Mouse (Mus musculus): ENCODE measurements around the gene Git2. TPM values are rescaled to one million over a fixed set of nuclear protein-coding genes. Genes with fewer than 3 reads are reported as not detected.
A peak's percentile ranks its signal among the peaks of the same experiment; 100 is the strongest.

Git2 gene
- polyA plus RNA-seq, 1 experiment: 71.6 TPM

GRCm38 (mm10) chr5:114784622-114785165, 9.4 kb upstream of the Git2 start:
- peaks cover 40% of the 10 kb centered on the region for H3K4me1 ChIP-seq (ENCODE audit: control insufficient read depth, insufficient read depth, insufficient read length)
- no peak for DNase-seq (ENCODE audit: low read depth in 1 of 2, low spot score in 2 of 2)
- H3K36me3 ChIP-seq (ENCODE audit: control insufficient read depth, insufficient read depth, low read length): peaks cover 21% of the 10 kb centered on the region
- no peak for TF ChIP-seq CTCF (IDR thresholded peaks at IDR 0.05; ENCODE audit: extremely low read depth, insufficient read depth, insufficient read length, insufficient replicate concordance)
- no peak for TF ChIP-seq POLR2A (IDR thresholded peaks at IDR 0.05; ENCODE audit: low read depth, low read length)
- peak overlapping the region; percentile 68 for H3K27ac ChIP-seq (ENCODE audit: insufficient read depth, low read length)
- no peaks in the 10 kb centered on the region for H3K27me3 ChIP-seq (ENCODE audit: control insufficient read depth, insufficient read depth, low read length)
- no peak overlapping the region for H3K4me3 ChIP-seq (ENCODE audit: extremely low read depth, insufficient read depth, insufficient read length)
- 9% methylated on average over 16 of the region's 16 CpGs for WGBS

GRCm38 (mm10) chr5:114783405-114784163, 8.3 kb upstream of the Git2 start:
- WGBS: 21% methylated on average over 12 of the region's 12 CpGs
- H3K27ac ChIP-seq (ENCODE audit: insufficient read depth, low read length): peak overlapping the region; percentile 53
- peak in 1 of 2 experiments; percentile 26 for DNase-seq (ENCODE audit: low read depth in 1 of 2, low spot score in 2 of 2)
- TF ChIP-seq POLR2A (IDR thresholded peaks at IDR 0.05; ENCODE audit: low read depth, low read length): no peak
- TF ChIP-seq CTCF (IDR thresholded peaks at IDR 0.05; ENCODE audit: extremely low read depth, insufficient read depth, insufficient read length, insufficient replicate concordance): no peak
- H3K4me1 ChIP-seq (ENCODE audit: control insufficient read depth, insufficient read depth, insufficient read length): peaks cover 49% of the 10 kb centered on the region
- H3K4me3 ChIP-seq (ENCODE audit: extremely low read depth, insufficient read depth, insufficient read length): no peak overlapping the region
- no peaks in the 10 kb centered on the region for H3K27me3 ChIP-seq (ENCODE audit: control insufficient read depth, insufficient read depth, low read length)
- peaks cover 17% of the 10 kb centered on the region for H3K36me3 ChIP-seq (ENCODE audit: control insufficient read depth, insufficient read depth, low read length)

- H3K4me3 ChIP-seq (ENCODE audit: extremely low read depth, insufficient read depth, insufficient read length): no peak overlapping the region
- no peak for TF ChIP-seq POLR2A (IDR thresholded peaks at IDR 0.05; ENCODE audit: low read depth, low read length)
- TF ChIP-seq CTCF (IDR thresholded peaks at IDR 0.05; ENCODE audit: extremely low read depth, insufficient read depth, insufficient read length, insufficient replicate concordance): no peak
- H3K27me3 ChIP-seq (ENCODE audit: control insufficient read depth, insufficient read depth, low read length): no peaks in the 10 kb centered on the region
- no peak overlapping the region for H3K27ac ChIP-seq (ENCODE audit: insufficient read depth, low read length)
- 45% methylated on average over 9 of the region's 9 CpGs for WGBS
- peaks cover 15% of the 10 kb centered on the region for H3K36me3 ChIP-seq (ENCODE audit: control insufficient read depth, insufficient read depth, low read length)
- H3K4me1 ChIP-seq (ENCODE audit: control insufficient read depth, insufficient read depth, insufficient read length): peaks cover 51% of the 10 kb centered on the region
- DNase-seq (ENCODE audit: low read depth in 1 of 2, low spot score in 2 of 2): no peak
Observed at GRCm38 (mm10) chr5:114782991-114783390, 7.7 kb upstream of the Git2 start.

GRCm38 (mm10) chr5:114780912-114781311, 5.6 kb upstream of the Git2 start:
- Histone ChIP-seq H3K27me3 (ENCODE audit: control insufficient read depth, insufficient read depth, low read length) (no peaks in the 10 kb centered on the region), H3K4me3 (ENCODE audit: extremely low read depth, insufficient read depth, insufficient read length) (no peak overlapping the region), H3K4me1 (ENCODE audit: control insufficient read depth, insufficient read depth, insufficient read length) (peaks cover 60% of the 10 kb centered on the region), H3K27ac (ENCODE audit: insufficient read depth, low read length) (peak overlapping the region; percentile 11; the same call in 1 of the 2 replicates), H3K36me3 (ENCODE audit: control insufficient read depth, insufficient read depth, low read length) (no peaks in the 10 kb centered on the region)
- 34% methylated on average over 7 of the region's 7 CpGs for WGBS
- DNase-seq (ENCODE audit: low read depth in 1 of 2, low spot score in 2 of 2): no peak
- TF ChIP-seq CTCF (IDR thresholded peaks at IDR 0.05; ENCODE audit: extremely low read depth, insufficient read depth, insufficient read length, insufficient replicate concordance): no peak
- no peak for TF ChIP-seq POLR2A (IDR thresholded peaks at IDR 0.05; ENCODE audit: low read depth, low read length)

- H3K4me3 ChIP-seq (ENCODE audit: extremely low read depth, insufficient read depth, insufficient read length): no peak overlapping the region
- peaks cover 58% of the 10 kb centered on the region for H3K4me1 ChIP-seq (ENCODE audit: control insufficient read depth, insufficient read depth, insufficient read length)
- no peak for DNase-seq (ENCODE audit: low read depth in 1 of 2, low spot score in 2 of 2)
- H3K36me3 ChIP-seq (ENCODE audit: control insufficient read depth, insufficient read depth, low read length): no peaks in the 10 kb centered on the region
- H3K27ac ChIP-seq (ENCODE audit: insufficient read depth, low read length): no peak overlapping the region
- TF ChIP-seq CTCF (IDR thresholded peaks at IDR 0.05; ENCODE audit: extremely low read depth, insufficient read depth, insufficient read length, insufficient replicate concordance) (no peak), POLR2A (IDR thresholded peaks at IDR 0.05; ENCODE audit: low read depth, low read length) (no peak)
- H3K27me3 ChIP-seq (ENCODE audit: control insufficient read depth, insufficient read depth, low read length): no peaks in the 10 kb centered on the region
- 48% methylated on average over 7 of the region's 7 CpGs for WGBS
Observed at GRCm38 (mm10) chr5:114779956-114780489, 4.7 kb upstream of the Git2 start.

GRCm38 (mm10) chr5:114776174-114776573, 857 bp upstream of the Git2 start:
- DNase-seq (ENCODE audit: low read depth in 1 of 2, low spot score in 2 of 2): no peak
- TF ChIP-seq CTCF (IDR thresholded peaks at IDR 0.05; ENCODE audit: extremely low read depth, insufficient read depth, insufficient read length, insufficient replicate concordance) (no peak), POLR2A (IDR thresholded peaks at IDR 0.05; ENCODE audit: low read depth, low read length) (no peak)
- Histone ChIP-seq H3K4me3 (ENCODE audit: extremely low read depth, insufficient read depth, insufficient read length) (peak overlapping the region; percentile 33; the same call in 1 of the 2 replicates), H3K4me1 (ENCODE audit: control insufficient read depth, insufficient read depth, insufficient read length) (peaks cover 32% of the 10 kb centered on the region; the same call in 1 of the 2 replicates), H3K27me3 (ENCODE audit: control insufficient read depth, insufficient read depth, low read length) (no peaks in the 10 kb centered on the region), H3K27ac (ENCODE audit: insufficient read depth, low read length) (no peak overlapping the region), H3K36me3 (ENCODE audit: control insufficient read depth, insufficient read depth, low read length) (no peaks in the 10 kb centered on the region)
- WGBS: 39% methylated on average over 7 of the region's 7 CpGs
